Mouse (Mus musculus) thymus, adult 2 months (tissue): ENCODE measurements around the gene Cracr2a.

Experiments used
- CTCF ChIP-seq: fragments of 200-500 bp; IDR thresholded peaks from 2 replicates; pipeline ENCODE4 v1.5.1; 2012; ENCODE audit warnings: mild to moderate bottlenecking, control low read depth, low read length, moderate library complexity, borderline replicate concordance; ENCODE audit not compliant: control insufficient read depth, poor library complexity, insufficient read depth; ENCODE audit errors: extremely low read depth
- POLR2A ChIP-seq: fragments of 200-500 bp; IDR thresholded peaks from 2 replicates; pipeline ENCODE4 v1.6.1; 2012; ENCODE audit warnings: mild to moderate bottlenecking, low read length, control low read depth, moderate library complexity; ENCODE audit not compliant: control insufficient read depth, poor library complexity, insufficient read depth; ENCODE audit errors: extremely low read depth

DNA sequence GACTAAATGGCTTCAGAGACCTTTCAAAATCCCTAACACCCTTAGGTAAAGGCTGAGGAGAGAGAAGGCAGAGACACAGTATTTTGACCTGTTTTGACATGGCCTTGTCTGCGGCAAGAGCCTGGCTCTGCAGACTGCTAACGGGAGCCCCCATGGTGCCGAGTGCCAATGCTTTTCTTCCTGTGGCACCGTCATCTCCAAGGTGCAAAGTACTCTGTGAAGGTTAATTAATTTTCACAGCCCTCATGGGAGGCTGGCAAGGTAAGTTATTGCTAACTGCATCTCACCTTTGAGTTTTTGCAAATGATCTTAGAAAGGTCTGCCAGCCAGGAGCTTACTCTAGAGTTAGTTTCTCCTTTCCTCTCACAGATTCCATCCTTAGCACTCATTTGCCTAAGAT is 57.5 kb downstream of the Cracr2a start:
- TF ChIP-seq CTCF: no peak
- TF ChIP-seq POLR2A: no peak
